Mouse (Mus musculus): ENCODE measurements around the gene Cdkal1.

DNA sequence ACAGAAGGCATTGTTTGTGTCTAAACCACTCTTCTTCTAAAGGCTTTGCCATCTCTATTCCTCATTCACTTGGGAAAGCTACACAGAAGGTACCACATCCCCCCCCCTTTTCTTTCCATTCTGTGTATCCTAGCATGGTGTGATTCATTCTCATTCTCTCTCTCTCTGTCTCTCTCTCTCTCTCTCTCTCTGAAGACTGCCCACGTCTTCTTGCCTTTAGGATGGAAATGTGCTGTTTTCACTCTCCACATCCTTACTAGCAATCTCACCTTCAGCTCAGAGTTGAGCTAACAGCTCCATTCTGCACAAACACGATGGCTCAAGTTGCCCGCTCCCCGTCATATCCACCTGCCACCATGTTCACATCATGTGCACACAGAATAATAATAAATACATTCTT is 675.6 kb downstream of the Cdkal1 start:
- TF ChIP-seq CTCF (IDR thresholded peaks at IDR 0.05; ENCODE audit: low read depth) (no peak), EP300 (IDR thresholded peaks at IDR 0.05; ENCODE audit: low read depth) (no peak)

All from liver, embryonic 14.5 days (tissue).